Mouse (Mus musculus): ENCODE measurements around the gene Npb.

- TF ChIP-seq CTCF (IDR thresholded peaks at IDR 0.05; ENCODE audit: control insufficient read depth, insufficient read depth, low read length) (no peak), POLR2A (IDR thresholded peaks at IDR 0.05; ENCODE audit: borderline replicate concordance, control insufficient read depth, low read depth, low read length) (no peak)
These were observed 25.9 kb upstream of the Npb start for GRCm38 (mm10) chr11:120582268-120582981.
